Mouse (Mus musculus): ENCODE measurements at regions not wholly inside any gene's neighbourhood (a gene's known extent, or its start where the extent isn't known, plus 50 kb on each side); places are given as distances from the start of the nearest gene placed in this dataset.

- DNase-seq = peak; percentile 56
Observed at GRCm38 (mm10) chr6:126481257-126481656, 54.0 kb downstream of the Kcna5 start.

- no peak for DNase-seq
Observed at GRCm38 (mm10) chr6:126477506-126477905, 57.7 kb downstream of the Kcna5 start.

- no peak for DNase-seq
Observed at GRCm38 (mm10) chr6:126476758-126477157, 58.5 kb downstream of the Kcna5 start.

- peak; percentile 95 for DNase-seq
Observed at GRCm38 (mm10) chr6:126475555-126475954, 59.7 kb downstream of the Kcna5 start.

- DNase-seq = peak; percentile 54
Observed at GRCm38 (mm10) chr6:126453751-126454150, 81.5 kb downstream of the Kcna5 start.

GRCm38 (mm10) chr6:126445519-126445918, 89.7 kb downstream of the Kcna5 start:
- DNase-seq = no peak

- DNase-seq = no peak
Observed at GRCm38 (mm10) chr6:126440254-126440653, 95.0 kb downstream of the Kcna5 start.

GRCm38 (mm10) chr6:126437976-126438736, 97.1 kb downstream of the Kcna5 start:
- DNase-seq = no peak

- DNase-seq = no peak
Observed at GRCm38 (mm10) chr6:126427208-126427607, 108.0 kb downstream of the Kcna5 start.

- DNase-seq = peak; percentile 18
Observed at GRCm38 (mm10) chr6:126405736-126406135, 129.5 kb downstream of the Kcna5 start.

- no peak for DNase-seq
Observed at GRCm38 (mm10) chr6:126404331-126405070, 130.7 kb downstream of the Kcna5 start.

GRCm38 (mm10) chr6:126399595-126399994, 135.6 kb downstream of the Kcna5 start:
- no peak for DNase-seq

- no peak for DNase-seq
Observed at GRCm38 (mm10) chr6:126398641-126399040, 136.6 kb downstream of the Kcna5 start.

- DNase-seq = no peak
Observed at GRCm38 (mm10) chr6:126395015-126395414, 140.2 kb downstream of the Kcna5 start.

GRCm38 (mm10) chr6:126394111-126394809, 141.0 kb downstream of the Kcna5 start:
- no peak for DNase-seq

GRCm38 (mm10) chr6:126384210-126385012, 150.8 kb downstream of the Kcna5 start:
- DNase-seq = no peak

GRCm38 (mm10) chr6:126377216-126377615, 158.0 kb downstream of the Kcna5 start:
- DNase-seq = no peak

GRCm38 (mm10) chr6:126374970-126375620, 160.1 kb downstream of the Kcna5 start:
- DNase-seq = no peak

GRCm38 (mm10) chr6:126371971-126372370, 163.2 kb downstream of the Kcna5 start:
- DNase-seq = no peak

GRCm38 (mm10) chr6:126371489-126371888, 163.7 kb downstream of the Kcna5 start:
- no peak for DNase-seq

GRCm38 (mm10) chr6:126365495-126365894, 169.7 kb downstream of the Kcna5 start:
- peak; percentile 56 for DNase-seq

GRCm38 (mm10) chr6:126362331-126362730, 172.9 kb downstream of the Kcna5 start:
- DNase-seq = peak; percentile 97
